ENCODE assay signal across 12 mouse cellular contexts in genomic region chr3:38128486-38129166, GRCm38 (mm10).
DNase-seq lines count a peak whose midpoint lies in the region; ATAC-seq and TF ChIP-seq lines count a peak whose summit lies in the region.
"Had no signal": no experiment of that assay in that cellular context is flagged by ENCODE, and none has a peak within 500 bp of the region (broad histone marks: within the 10 kb centered on the region; RNA-seq: fewer than 3 reads in every experiment).

No protein-coding gene starts in this region.

- 79% methylated on average over 5 of the region's 5 CpGs for whole genome bisulfite sequencing in forebrain, embryonic 12.5 days

- peak; percentile 32 for DNase-seq in gastrocnemius, adult 18-20 months (ENCODE audit: low spot score)
- DNase-seq in gastrocnemius, postnatal 14 days, result no peak
- peak; percentile 27 for DNase-seq in kidney, postnatal 10 days
- peak; percentile 91 for DNase-seq in lung, postnatal 36 days
- no peak for DNase-seq in right cerebral cortex, postnatal 10 days (ENCODE audit: low spot score in 2 of 2)
- no peak for DNase-seq in layer of hippocampus, adult 9-11 months
- DNase-seq: gastrocnemius, postnatal 36 days had no signal

- 0 out of 2 replicates have a peak overlapping the region, but pooled peaks have one; percentile 2 for H3K27ac ChIP-seq in embryonic fibroblast, embryonic 13.5 days (ENCODE audit: insufficient read depth, low read length)
- no peak overlapping the region for H3K27ac ChIP-seq in forebrain, embryonic 12.5 days
- H3K27ac ChIP-seq: limb, embryonic 15.5 days; neural tube, embryonic 15.5 days had no signal

- no peaks in the 10 kb centered on the region for H3K27me3 ChIP-seq in forebrain, embryonic 12.5 days
- H3K27me3 ChIP-seq: limb, embryonic 15.5 days; neural tube, embryonic 15.5 days had no signal

- TF ChIP-seq POLR2A in embryonic fibroblast, embryonic 13.5 days (IDR thresholded peaks at IDR 0.05; ENCODE audit: low read depth, low read length), result no peak

- no peak for ATAC-seq in forebrain, embryonic 12.5 days (ENCODE audit: low FRiP score)
- ATAC-seq: CD4-positive, CD25-positive, alpha-beta regulatory T cell, adult 4 months had no signal

- intact Hi-C loops in gastrocnemius, postnatal 14 days (cut with DNase I; ENCODE audit: low total_unique reads), result no loop called here

- no peak overlapping the region for H3K4me3 ChIP-seq in embryonic fibroblast, embryonic 13.5 days (ENCODE audit: insufficient read depth, low read length)
- H3K4me3 ChIP-seq in forebrain, embryonic 12.5 days (replicated peaks), result no peak overlapping the region
- H3K4me3 ChIP-seq: limb, embryonic 15.5 days; neural tube, embryonic 15.5 days had no signal

- TF ChIP-seq CTCF in embryonic fibroblast, embryonic 13.5 days (IDR thresholded peaks at IDR 0.05; ENCODE audit: borderline replicate concordance, insufficient read depth, low read length), result no peak

- no peak overlapping the region for H3K4me2 ChIP-seq in forebrain, embryonic 12.5 days
- H3K4me2 ChIP-seq: limb, embryonic 15.5 days; neural tube, embryonic 15.5 days had no signal

- no peaks in the 10 kb centered on the region for H3K36me3 ChIP-seq in forebrain, embryonic 12.5 days (replicated peaks)
- H3K36me3 ChIP-seq: limb, embryonic 15.5 days; neural tube, embryonic 15.5 days had no signal

- H3K4me1 ChIP-seq in embryonic fibroblast, embryonic 13.5 days (ENCODE audit: control insufficient read depth, insufficient read depth, low read length), result no peaks in the 10 kb centered on the region; the same call in 1 of the 2 replicates
- H3K4me1 ChIP-seq in forebrain, embryonic 12.5 days, result no peaks in the 10 kb centered on the region
- H3K4me1 ChIP-seq: limb, embryonic 15.5 days; neural tube, embryonic 15.5 days had no signal

- no peaks in the 10 kb centered on the region for H3K9me3 ChIP-seq in forebrain, embryonic 12.5 days
- H3K9me3 ChIP-seq: limb, embryonic 15.5 days; neural tube, embryonic 15.5 days had no signal

- H3K9ac ChIP-seq in forebrain, embryonic 12.5 days, result no peak overlapping the region
- H3K9ac ChIP-seq: limb, embryonic 15.5 days; neural tube, embryonic 15.5 days had no signal

Comparison
In these comparisons a context has a peak if more than half of its experiments do, and no peak if none do; other contexts are left out.
1. DNase-seq: peak in gastrocnemius, adult 18-20 months (single experiment), kidney, postnatal 10 days (single experiment) and lung, postnatal 36 days (single experiment); none in gastrocnemius, postnatal 14 days (single experiment), right cerebral cortex, postnatal 10 days (0 of 2) and layer of hippocampus, adult 9-11 months (single experiment).